Comparison of ENCODE assay signal across 11 mouse cellular contexts in the genomic region with DNA sequence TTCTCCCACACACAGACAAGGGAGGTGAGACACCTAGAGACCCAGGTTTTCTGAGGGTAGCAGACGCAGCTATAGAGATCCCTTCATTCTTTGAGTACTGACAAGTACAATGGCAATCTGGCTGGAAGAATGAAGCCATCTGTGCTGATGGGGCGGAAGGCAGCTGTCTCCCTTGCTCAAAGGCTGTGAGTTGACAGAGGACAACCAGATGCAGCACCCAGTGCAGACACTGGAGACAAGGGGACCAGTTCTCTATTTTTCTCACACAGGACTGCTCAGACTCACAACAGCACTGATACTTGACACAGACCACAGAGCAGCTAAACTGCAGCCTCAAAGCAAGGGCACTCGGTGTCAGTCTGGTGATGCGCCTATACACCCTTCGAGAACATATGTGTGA. TPM values are rescaled to one million over a fixed set of nuclear protein-coding genes. Genes with fewer than 3 reads are reported as not detected.
A peak's percentile ranks its signal among the peaks of the same experiment; 100 is the strongest.
DNase-seq lines count a peak whose midpoint lies in the region; ATAC-seq lines count a peak whose summit lies in the region.
"Had no signal": no experiment of that assay in that cellular context is flagged by ENCODE, and none has a peak within 500 bp of the region (broad histone marks: within the 10 kb centered on the region; RNA-seq: fewer than 3 reads in every experiment).

No protein-coding gene starts in this region.

- no peak overlapping the region for H3K9ac ChIP-seq in embryonic facial prominence, embryonic 15.5 days
- H3K9ac ChIP-seq in midbrain, embryonic 14.5 days (replicated peaks; ENCODE audit: low read length): peak overlapping the region; percentile 68; the same call in 1 of the 2 replicates

- peaks cover 72% of the 10 kb centered on the region for H3K27me3 ChIP-seq in embryonic facial prominence, embryonic 15.5 days
- no peaks in the 10 kb centered on the region for H3K27me3 ChIP-seq in midbrain, embryonic 14.5 days (ENCODE audit: control insufficient read depth, insufficient read depth, low read length)

- DNase-seq in brain, adult 2 months (ENCODE audit: low read depth, low spot score): peak; percentile 77
- DNase-seq in layer of hippocampus, adult 18-20 months (ENCODE audit: low spot score in 2 of 2): peak; percentile 68 to 81
- no peak for DNase-seq in midbrain, embryonic 14.5 days
- DNase-seq in thymus, postnatal 4 days: no peak
- no peak for DNase-seq in c-Kit-positive CD71-positive TER-119-positive erythroid progenitor cells, embryonic 14.5 days (ENCODE audit: low spot score)
- DNase-seq in kidney, adult 18-20 months: no peak
- DNase-seq: cerebellum, adult 18-20 months; gastrocnemius, postnatal 36 days had no signal

- no peak overlapping the region for H3K4me3 ChIP-seq in embryonic facial prominence, embryonic 15.5 days (replicated peaks)
- H3K4me3 ChIP-seq in midbrain, embryonic 14.5 days (replicated peaks; ENCODE audit: low read depth, low read length): peak overlapping the region; percentile 64
- H3K4me3 ChIP-seq: megakaryocyte, embryonic 14.5 days had no signal

- peak overlapping the region; percentile 86 for H3K4me2 ChIP-seq in embryonic facial prominence, embryonic 15.5 days (replicated peaks)
- H3K4me2 ChIP-seq in midbrain, embryonic 14.5 days (ENCODE audit: low read length): peak overlapping the region; percentile 86

- H3K4me1 ChIP-seq in embryonic facial prominence, embryonic 15.5 days: peaks cover 30% of the 10 kb centered on the region
- peaks cover 20% of the 10 kb centered on the region for H3K4me1 ChIP-seq in midbrain, embryonic 14.5 days (ENCODE audit: control insufficient read depth, insufficient read depth, low read length)

- no peaks in the 10 kb centered on the region for H3K9me3 ChIP-seq in embryonic facial prominence, embryonic 15.5 days (replicated peaks)
- H3K9me3 ChIP-seq in midbrain, embryonic 14.5 days (ENCODE audit: control insufficient read depth, low read length): no peaks in the 10 kb centered on the region

- no peaks in the 10 kb centered on the region for H3K36me3 ChIP-seq in embryonic facial prominence, embryonic 15.5 days
- no peaks in the 10 kb centered on the region for H3K36me3 ChIP-seq in midbrain, embryonic 14.5 days (ENCODE audit: control insufficient read depth, insufficient read depth, low read length)

- 49% methylated on average over 5 of the region's 5 CpGs for WGBS in embryonic facial prominence, embryonic 15.5 days
- 50% methylated on average over 5 of the region's 5 CpGs for WGBS in midbrain, embryonic 14.5 days

- peak; percentile 32; the same call in 1 of the 2 replicates for ATAC-seq in embryonic facial prominence, embryonic 15.5 days (ENCODE audit: insufficient number of reproducible peaks, low FRiP score, low TSS enrichment, low read depth)
- ATAC-seq in midbrain, embryonic 14.5 days (ENCODE audit: low FRiP score, low TSS enrichment): no peak
- ATAC-seq: Patski had no signal

- H3K27ac ChIP-seq in embryonic facial prominence, embryonic 15.5 days (replicated peaks): no peak overlapping the region
- H3K27ac ChIP-seq in midbrain, embryonic 14.5 days (replicated peaks; ENCODE audit: low read depth, low read length): peak overlapping the region; percentile 85; the same call in 1 of the 2 replicates

RNA-seq across cellular contexts. Expression of gene Shisa7, which starts 2.4 kb away (rescaled TPM):
- 0.43 and 0.99 TPM in 2 replicates for polyA plus RNA-seq in embryonic facial prominence, embryonic 15.5 days (2015; fragmentation: Nextera tagmentation; extraction: Ambion mirVana)
- total RNA-seq in layer of hippocampus, adult 18-20 months (2021): 100 to 1,000 TPM; 150 to 162 TPM
- polyA plus RNA-seq in midbrain, embryonic 14.5 days (2014; fragmentation: Nextera tagmentation; extraction: Ambion mirVana): 14.0 and 19.4 TPM in 2 replicates
- total RNA-seq: gastrocnemius, postnatal 36 days had no signal

RNA-seq across cellular contexts. Expression of gene Isoc2b, which starts 28.0 kb away (rescaled TPM):
- polyA plus RNA-seq in embryonic facial prominence, embryonic 15.5 days (2015; fragmentation: Nextera tagmentation; extraction: Ambion mirVana): 11.3 and 13.1 TPM in 2 replicates
- 1 to 10 TPM; 4.4 to 6.3 TPM for total RNA-seq in layer of hippocampus, adult 18-20 months (2021)
- 3.5 and 6.6 TPM in 2 replicates for polyA plus RNA-seq in midbrain, embryonic 14.5 days (2014; fragmentation: Nextera tagmentation; extraction: Ambion mirVana)

RNA-seq across cellular contexts. Expression of gene Ube2s, which starts 29.7 kb away (rescaled TPM):
- polyA plus RNA-seq in embryonic facial prominence, embryonic 15.5 days (2015; fragmentation: Nextera tagmentation; extraction: Ambion mirVana): 348 and 351 TPM in 2 replicates
- 100 to 1,000 TPM; 102 to 121 TPM for total RNA-seq in layer of hippocampus, adult 18-20 months (2021)
- polyA plus RNA-seq in midbrain, embryonic 14.5 days (2014; fragmentation: Nextera tagmentation; extraction: Ambion mirVana): 290 and 338 TPM in 2 replicates

RNA-seq across cellular contexts. Expression of gene Isoc2a, which starts 34.9 kb away (rescaled TPM):
- polyA plus RNA-seq in embryonic facial prominence, embryonic 15.5 days (2015; fragmentation: Nextera tagmentation; extraction: Ambion mirVana): 0.95 and 1.2 TPM in 2 replicates
- total RNA-seq in layer of hippocampus, adult 18-20 months (2021): 10 to 100 TPM; 14.9 to 15.9 TPM
- polyA plus RNA-seq in midbrain, embryonic 14.5 days (2014; fragmentation: Nextera tagmentation; extraction: Ambion mirVana): 0.43 and 0.54 TPM in 2 replicates

RNA-seq across cellular contexts. Expression of gene Rpl28, which starts 49.4 kb away (rescaled TPM):
- 397 and 411 TPM in 2 replicates for polyA plus RNA-seq in embryonic facial prominence, embryonic 15.5 days (2015; fragmentation: Nextera tagmentation; extraction: Ambion mirVana)
- total RNA-seq in layer of hippocampus, adult 18-20 months (2021): 100 to 1,000 TPM; 474 to 485 TPM
- polyA plus RNA-seq in midbrain, embryonic 14.5 days (2014; fragmentation: Nextera tagmentation; extraction: Ambion mirVana): 149 and 188 TPM in 2 replicates

Comparison
In these comparisons a context has a peak if more than half of its experiments do, and no peak if none do; other contexts are left out.
1. DNase-seq: peak in brain, adult 2 months (single experiment) and layer of hippocampus, adult 18-20 months (2 of 2); none in midbrain, embryonic 14.5 days (single experiment), thymus, postnatal 4 days (single experiment), c-Kit-positive CD71-positive TER-119-positive erythroid progenitor cells, embryonic 14.5 days (single experiment) and kidney, adult 18-20 months (single experiment).